Mouse (Mus musculus) cortical plate, adult 2 months (tissue): ENCODE results near the gene Hoxa9.

Experiments
- CTCF ChIP-seq: fragments of 200-500 bp; IDR thresholded peaks from 2 replicates; pipeline ENCODE4 v1.5.1; 2011; ENCODE audit warnings: mild to moderate bottlenecking, control low read depth, low read length; ENCODE audit not compliant: insufficient read depth; ENCODE audit errors: extremely low read depth
- POLR2A ChIP-seq: fragments of 200-500 bp; IDR thresholded peaks from 2 replicates; pipeline ENCODE4 v1.6.1; 2011; ENCODE audit warnings: mild to moderate bottlenecking, low read length, control low read depth; ENCODE audit not compliant: insufficient read depth; ENCODE audit errors: extremely low read depth

GRCm38 (mm10) chr6:52265306-52265912, 34.5 kb upstream of the Hoxa9 start:
- no peak for TF ChIP-seq CTCF
- no peak for TF ChIP-seq POLR2A
